Mouse (Mus musculus) kidney, adult 2 months (tissue): Measurements from ENCODE around the gene Acot3.

ENCODE experiments used
- CTCF ChIP-seq: fragments of 200-500 bp; conservative IDR thresholded peaks from 2 replicates; pipeline ENCODE4 v1.5.1; 2011; ENCODE audit warnings: low read depth, mild to moderate bottlenecking, control low read depth, low read length, moderate library complexity, mixed read lengths; ENCODE audit not compliant: insufficient read depth, insufficient read length
- POLR2A ChIP-seq: fragments of 200-500 bp; IDR thresholded peaks from one replicate; pipeline ENCODE4 v1.6.1; 2011; ENCODE audit warnings: low read depth, low read length, control low read depth

GRCm38 (mm10) chr12:84099605-84100004, 47.7 kb downstream of the Acot3 start:
- TF ChIP-seq CTCF (no peak), POLR2A (no peak)
